Mouse (Mus musculus) heart, embryonic 16.5 days (tissue): ENCODE data around the gene Ffar1. TPM values are rescaled to one million over a fixed set of nuclear protein-coding genes. Genes with fewer than 3 reads are reported as not detected.
A peak's percentile ranks its signal among the peaks of the same experiment; 100 is the strongest.

ENCODE experiments used
- ATAC-seq: fragments of 200-750 bp; cut with Nextera tagmentation; replicated peaks from 2 replicates; pipeline ENCODE4 v1.8.0; 2017; ENCODE audit warnings: moderate number of reproducible peaks; ENCODE audit not compliant: insufficient read depth, low FRiP score; ENCODE audit errors: extremely low read depth
- H3K27ac ChIP-seq: fragments of 300-500 bp; sonication (generic); 2 replicates; pipeline ENCODE4 v1.5.1; 2014; ENCODE audit warnings: mild to moderate bottlenecking, low read length, control low read depth, moderate library complexity
- H3K27me3 ChIP-seq: fragments of 300-500 bp; sonication (generic); 2 replicates; pipeline ENCODE4 v1.6.1; 2014; ENCODE audit warnings: low read length, mixed read lengths; ENCODE audit not compliant: control insufficient read depth, insufficient read depth
- H3K36me3 ChIP-seq: fragments of 300-500 bp; sonication (generic); 2 replicates; pipeline ENCODE4 v1.6.1; 2014; ENCODE audit not compliant: control insufficient read depth, insufficient read depth
- H3K4me1 ChIP-seq: fragments of 300-500 bp; sonication (generic); 2 replicates; pipeline ENCODE4 v1.6.1; 2014; ENCODE audit warnings: low read length, mixed read lengths; ENCODE audit not compliant: control insufficient read depth, insufficient read depth
- H3K4me2 ChIP-seq: fragments of 300-500 bp; sonication (generic); 2 replicates; pipeline ENCODE4 v1.6.1; 2014; ENCODE audit warnings: low read depth, mild to moderate bottlenecking, control low read depth, low read length
- H3K4me3 ChIP-seq: fragments of 300-500 bp; sonication (generic); 2 replicates; pipeline ENCODE4 v1.5.1; 2014; ENCODE audit warnings: mild to moderate bottlenecking, control low read depth, low read length
- H3K9ac ChIP-seq: fragments of 300-500 bp; sonication (generic); 2 replicates; pipeline ENCODE4 v1.6.1; 2014; ENCODE audit warnings: low read length, control low read depth
- H3K9me3 ChIP-seq: fragments of 300-500 bp; sonication (generic); replicated peaks from 2 replicates; pipeline ENCODE4 v1.6.1; 2016; ENCODE audit warnings: low read length; ENCODE audit not compliant: control insufficient read depth
- WGBS: fragments of 180-500 bp; shearing (Covaris S2); extraction: QIAGEN DNeasy Blood & Tissue Kit; methylation state at CpG from one replicate; pipeline ENCODE4 v1.1.7; 2014; 5-methylcytosine and 5-hydroxymethylcytosine counted together
- polyA plus RNA-seq: library from polyadenylated mRNA; unstranded; fragments of >200 nt; fragmentation: Nextera tagmentation; extraction: Ambion mirVana; gene quantifications from 2 replicates; pipeline ENCODE4 v1.2.1, GENCODE M21; 2015

Ffar1 gene
- polyA plus RNA-seq: 0.04 TPM in 1 of 2 replicates, not detected in the other

DNA sequence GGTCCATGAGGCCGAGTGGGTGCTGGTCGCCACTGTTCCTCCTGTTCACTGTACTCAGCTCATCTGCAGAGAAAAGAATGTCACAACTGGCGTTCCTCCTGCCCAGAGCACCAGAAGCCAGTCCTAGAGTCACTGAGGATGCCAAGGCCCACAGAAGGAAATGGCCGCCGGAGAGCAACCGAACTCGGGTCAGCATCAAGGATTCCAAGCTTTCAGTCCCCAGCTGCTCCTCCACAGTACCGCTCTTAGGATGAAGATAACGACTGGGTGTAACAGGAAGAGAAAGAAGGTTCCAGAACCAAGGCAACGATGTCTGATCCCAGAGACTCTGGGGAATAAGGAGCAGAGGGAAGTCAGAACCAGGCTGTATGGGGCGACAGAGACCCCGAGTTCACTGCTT lies at the start of gene Ffar1:
Ffar1 (minus strand) TSS at position 101 of the 400 bp plus-strand sequence.
- no peaks in the 10 kb centered on the region for H3K9me3 ChIP-seq
- peaks cover 15% of the 10 kb centered on the region for H3K27me3 ChIP-seq
- ATAC-seq: no peak
- H3K4me1 ChIP-seq: peaks cover 10% of the 10 kb centered on the region; the same call in 1 of the 2 replicates
- no peak within 1 kb of the TSS for H3K4me2 ChIP-seq
- 77% methylated on average over 12 of the region's 12 CpGs for WGBS
- H3K4me3 ChIP-seq: no peak within 1 kb of the TSS
- no peak within 1 kb of the TSS for H3K27ac ChIP-seq
- no peaks in the 10 kb centered on the region for H3K36me3 ChIP-seq
- no peak within 1 kb of the TSS for H3K9ac ChIP-seq

DNA sequence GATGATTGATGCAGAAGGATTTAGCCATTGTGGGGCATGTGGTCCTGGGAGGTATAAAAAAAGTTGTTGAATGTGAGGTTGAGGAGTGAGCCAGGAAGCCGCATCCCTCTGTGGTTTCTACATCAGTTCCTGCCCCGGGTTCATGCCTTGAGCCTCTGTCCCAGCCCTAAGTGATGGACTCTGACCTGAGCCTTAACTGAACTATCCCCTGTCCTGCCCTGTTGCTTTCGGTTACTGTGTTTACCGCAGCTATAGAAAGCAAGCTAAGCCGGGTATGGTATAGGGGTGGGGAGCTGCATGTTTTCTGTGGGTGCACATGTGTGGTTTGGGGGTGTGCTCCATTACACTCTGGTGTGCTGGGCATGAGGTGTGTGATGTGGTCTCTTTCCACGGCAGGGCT lies 48.4 kb upstream of the Ffar1 start:
- WGBS: 77% methylated on average over 6 of the region's 6 CpGs
- Histone ChIP-seq H3K27me3 (peaks cover 18% of the 10 kb centered on the region), H3K4me3 (no peak overlapping the region), H3K4me1 (no peaks in the 10 kb centered on the region; the same call in 1 of the 2 replicates), H3K4me2 (no peak overlapping the region), H3K9ac (no peak overlapping the region), H3K27ac (no peak overlapping the region), H3K9me3 (no peaks in the 10 kb centered on the region), H3K36me3 (no peaks in the 10 kb centered on the region)
- no peak for ATAC-seq

DNA sequence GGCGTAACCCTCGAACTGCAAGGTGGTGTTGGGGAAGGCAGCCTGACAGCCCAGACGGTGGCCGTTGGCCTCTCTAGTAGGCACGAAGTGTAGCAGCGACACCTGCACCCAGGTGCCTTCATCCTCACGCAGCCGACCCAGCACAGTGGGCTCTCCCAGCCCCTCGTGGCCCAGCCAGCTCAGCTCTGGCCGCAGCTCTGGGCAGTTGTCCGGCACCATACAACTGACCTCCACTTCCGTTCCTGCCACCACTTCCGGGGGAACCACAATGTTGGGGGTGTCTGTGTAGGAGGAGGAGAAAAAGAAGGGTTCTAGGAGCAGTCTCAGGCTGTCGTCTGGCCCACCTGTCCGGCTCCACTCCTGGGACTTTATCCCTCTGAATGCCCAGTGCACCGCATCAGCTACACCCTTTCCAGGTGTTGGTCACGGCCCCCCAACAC lies 47.6 kb upstream of the Ffar1 start:
- H3K27ac ChIP-seq: no peak overlapping the region
- H3K9me3 ChIP-seq: no peaks in the 10 kb centered on the region
- H3K9ac ChIP-seq: no peak overlapping the region
- no peaks in the 10 kb centered on the region for H3K36me3 ChIP-seq
- no peak overlapping the region; the same call in 1 of the 2 replicates for H3K4me3 ChIP-seq
- H3K27me3 ChIP-seq: peaks cover 18% of the 10 kb centered on the region
- peak overlapping the region; percentile 50 for H3K4me2 ChIP-seq
- peak; percentile 52; the same call in 1 of the 2 replicates for ATAC-seq
- 23% methylated on average over 17 of the region's 17 CpGs for WGBS
- no peaks in the 10 kb centered on the region; the same call in 1 of the 2 replicates for H3K4me1 ChIP-seq

DNA sequence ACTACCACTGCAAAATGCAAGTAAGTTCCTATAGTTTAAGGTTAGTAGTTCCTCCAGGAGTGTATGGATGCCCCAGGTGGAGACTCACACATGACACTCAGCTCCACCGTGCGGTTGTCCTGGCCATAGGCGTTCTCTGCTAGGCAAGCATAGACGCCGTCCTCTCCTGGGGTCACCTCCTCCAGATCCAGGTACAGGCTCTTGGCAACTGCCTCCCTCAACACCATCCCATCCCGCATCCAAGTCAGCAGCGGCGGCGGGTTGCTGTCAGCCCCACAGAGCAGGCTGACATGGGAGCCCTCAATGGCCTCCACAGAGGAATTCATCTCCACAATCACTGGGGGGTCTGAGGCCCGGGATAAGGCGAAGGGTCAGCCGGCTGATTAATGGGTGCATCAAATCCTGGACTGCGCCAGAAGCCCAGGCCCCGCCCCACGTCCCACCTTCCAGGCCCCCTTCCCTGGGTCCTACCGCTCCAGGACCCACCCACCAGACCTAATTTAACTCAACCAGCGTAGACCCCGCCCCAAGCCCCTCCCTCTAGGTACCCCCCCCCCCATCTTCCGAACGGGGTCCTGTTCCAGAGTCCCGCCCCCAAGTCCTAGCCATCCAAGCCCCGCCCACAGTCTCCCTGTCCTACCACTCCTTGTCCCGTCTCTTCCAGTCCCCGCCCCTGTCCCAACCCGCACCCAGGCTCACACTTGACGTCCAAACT lies 47.1 kb upstream of the Ffar1 start:
- H3K27me3 ChIP-seq: peaks cover 18% of the 10 kb centered on the region
- no peaks in the 10 kb centered on the region for H3K9me3 ChIP-seq
- H3K36me3 ChIP-seq: no peaks in the 10 kb centered on the region
- no peak overlapping the region for H3K27ac ChIP-seq
- no peak overlapping the region for H3K9ac ChIP-seq
- ATAC-seq: no peak
- H3K4me2 ChIP-seq: peak overlapping the region; percentile 50
- WGBS: 2% methylated on average over 24 of the region's 26 CpGs
- H3K4me3 ChIP-seq: peak overlapping the region; percentile 19; the same call in 1 of the 2 replicates
- no peaks in the 10 kb centered on the region; the same call in 1 of the 2 replicates for H3K4me1 ChIP-seq

DNA sequence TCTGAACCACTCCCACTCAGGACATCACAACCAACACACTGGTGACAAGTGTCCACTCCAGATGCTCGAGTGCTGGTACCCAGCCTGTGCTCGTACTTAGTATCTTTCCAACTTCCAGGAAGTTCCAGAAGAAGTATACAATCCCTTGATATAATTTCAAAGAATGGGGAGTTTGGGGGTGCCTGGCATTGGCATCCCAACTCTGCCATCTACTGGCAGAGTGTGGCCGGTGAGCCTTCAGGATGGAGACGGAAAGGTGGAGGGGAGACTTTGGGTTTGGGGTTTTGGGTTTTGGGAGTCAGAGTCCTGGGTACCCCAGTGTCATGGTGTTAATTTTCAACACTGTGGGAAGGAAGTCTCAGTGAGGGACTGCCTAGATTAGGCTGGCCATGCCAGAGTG lies 42.7 kb upstream of the Ffar1 start:
- H3K27ac ChIP-seq: no peak overlapping the region
- no peak overlapping the region for H3K4me3 ChIP-seq
- H3K4me1 ChIP-seq: no peaks in the 10 kb centered on the region
- H3K9me3 ChIP-seq: no peaks in the 10 kb centered on the region
- no peak overlapping the region for H3K4me2 ChIP-seq
- no peak for ATAC-seq
- whole genome bisulfite sequencing: 35% methylated on average over 4 of the region's 4 CpGs
- H3K27me3 ChIP-seq: peaks cover 18% of the 10 kb centered on the region
- no peaks in the 10 kb centered on the region for H3K36me3 ChIP-seq
- no peak overlapping the region for H3K9ac ChIP-seq

DNA sequence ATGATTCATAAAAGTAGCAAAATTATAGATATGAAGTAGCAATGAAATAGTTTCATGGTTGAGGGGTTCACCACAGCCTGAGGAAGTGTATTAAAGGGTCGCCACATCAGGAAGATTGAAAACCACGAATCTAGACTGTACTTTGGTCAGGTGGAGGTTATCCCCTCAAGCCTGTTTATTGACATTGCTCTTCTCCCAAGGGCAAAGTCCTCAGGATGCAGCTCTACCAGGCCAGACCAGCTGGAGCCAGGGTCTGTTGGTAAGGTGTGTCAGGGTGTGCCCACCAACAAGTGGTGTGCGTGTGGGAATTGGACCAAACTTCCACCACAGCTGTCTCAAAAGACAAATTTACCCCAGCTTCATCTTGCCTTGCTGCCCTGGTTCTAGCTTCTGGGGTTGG lies 33.9 kb upstream of the Ffar1 start:
- H3K27ac ChIP-seq: no peak overlapping the region
- 74% methylated on average over 3 of the region's 3 CpGs for WGBS
- ATAC-seq: no peak
- no peak overlapping the region for H3K4me3 ChIP-seq
- H3K9ac ChIP-seq: no peak overlapping the region
- no peak overlapping the region for H3K4me2 ChIP-seq
- H3K27me3 ChIP-seq: peaks cover 3% of the 10 kb centered on the region; the same call in 1 of the 2 replicates
- no peaks in the 10 kb centered on the region for H3K9me3 ChIP-seq
- 0 out of 2 replicates have a peak, but pooled peaks cover 3% of the 10 kb centered on the region for H3K4me1 ChIP-seq
- no peaks in the 10 kb centered on the region for H3K36me3 ChIP-seq

DNA sequence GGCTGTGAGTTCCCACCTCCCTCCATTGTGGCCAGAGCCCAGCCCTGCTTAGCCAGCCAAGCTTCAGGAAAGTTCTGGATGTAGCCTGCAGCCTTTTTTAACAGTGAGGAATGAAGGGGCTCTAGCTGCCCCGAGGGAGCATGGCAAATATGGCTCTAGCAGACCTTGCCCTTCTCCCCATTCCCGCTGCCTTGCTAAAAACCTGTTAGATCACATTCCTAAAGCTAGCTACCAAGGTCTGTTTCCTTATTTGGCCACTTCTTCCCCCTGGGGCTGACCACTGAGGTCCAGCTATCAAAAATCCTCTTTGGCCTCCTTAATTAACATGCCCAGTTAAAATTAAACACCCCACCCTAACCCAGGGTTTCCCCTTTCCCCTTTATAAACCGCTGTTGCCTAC lies 31.2 kb upstream of the Ffar1 start:
- Histone ChIP-seq H3K4me1 (0 out of 2 replicates have a peak, but pooled peaks cover 3% of the 10 kb centered on the region), H3K27me3 (no peaks in the 10 kb centered on the region), H3K27ac (no peak overlapping the region), H3K9me3 (no peaks in the 10 kb centered on the region), H3K4me3 (no peak overlapping the region), H3K36me3 (no peaks in the 10 kb centered on the region), H3K4me2 (no peak overlapping the region), H3K9ac (no peak overlapping the region)
- ATAC-seq: no peak
- 55% methylated on average over 3 of the region's 3 CpGs for WGBS

DNA sequence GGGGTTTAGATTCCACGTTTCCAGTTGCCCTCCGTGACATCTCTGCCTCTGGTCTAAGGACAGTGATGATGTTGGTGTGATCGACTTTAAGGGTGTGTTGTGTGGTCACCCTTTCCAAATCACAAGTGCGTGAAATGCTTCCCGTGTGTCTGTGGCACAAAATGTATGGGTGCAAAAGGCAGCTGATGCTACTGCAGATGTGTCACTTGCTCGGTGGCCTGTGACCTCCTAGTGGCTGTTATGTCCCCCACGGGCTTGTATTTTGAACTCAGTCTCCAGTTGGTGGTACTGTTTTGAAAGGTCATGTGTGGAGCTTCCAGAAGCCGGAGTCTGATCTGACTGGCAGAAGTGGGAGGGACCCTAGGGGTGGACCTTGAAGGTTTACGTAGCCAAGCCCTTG lies 30.4 kb upstream of the Ffar1 start:
- Histone ChIP-seq H3K4me1 (0 out of 2 replicates have a peak, but pooled peaks cover 3% of the 10 kb centered on the region), H3K9ac (no peak overlapping the region), H3K4me3 (no peak overlapping the region), H3K9me3 (no peaks in the 10 kb centered on the region), H3K27me3 (no peaks in the 10 kb centered on the region), H3K27ac (no peak overlapping the region), H3K4me2 (no peak overlapping the region), H3K36me3 (no peaks in the 10 kb centered on the region)
- no peak for ATAC-seq
- 81% methylated on average over 9 of the region's 9 CpGs for WGBS

DNA sequence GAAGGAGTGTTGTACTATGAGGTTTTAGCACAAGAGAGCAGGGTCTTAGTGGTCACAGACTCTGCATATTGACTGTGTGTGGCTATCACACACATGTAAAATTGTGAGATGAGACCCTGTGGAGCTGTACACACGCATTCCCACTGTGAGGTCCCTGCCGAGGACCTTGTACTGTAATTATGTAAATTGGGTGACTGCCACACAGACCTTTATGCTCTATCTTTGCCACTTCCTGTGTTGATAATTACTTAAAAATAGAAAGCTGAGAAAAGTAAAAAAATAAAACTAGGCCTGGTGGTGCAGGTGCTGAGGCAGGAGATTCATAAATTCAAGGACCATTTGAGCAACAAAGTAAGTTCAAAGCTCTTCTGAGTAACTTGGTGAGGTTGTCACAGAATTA lies 29.3 kb upstream of the Ffar1 start:
- Histone ChIP-seq H3K27ac (no peak overlapping the region), H3K9me3 (no peaks in the 10 kb centered on the region), H3K36me3 (no peaks in the 10 kb centered on the region), H3K4me1 (0 out of 2 replicates have a peak, but pooled peaks cover 3% of the 10 kb centered on the region), H3K4me3 (no peak overlapping the region), H3K27me3 (no peaks in the 10 kb centered on the region), H3K9ac (no peak overlapping the region), H3K4me2 (no peak overlapping the region)
- no peak for ATAC-seq
- WGBS: 42% methylated on average over 2 of the region's 2 CpGs
